Mouse (Mus musculus): ENCODE measurements around the gene Camk1.

GRCm38 (mm10) chr6:113326533-113327315 is 17.1 kb downstream of the Camk1 start, which contains the start of gene Ogg1:
- TF ChIP-seq CTCF (IDR thresholded peaks at IDR 0.05; ENCODE audit: low read depth, low read length) (no peak), POLR2A (IDR thresholded peaks at IDR 0.05; ENCODE audit: extremely low read depth, insufficient read depth, low read length) (peak; percentile 88)

All from liver, adult 2 months (tissue).